Mouse (Mus musculus) central nervous system, embryonic 11.5 days (tissue): ENCODE data around the gene Tmem56. TPM values are rescaled to one million over a fixed set of nuclear protein-coding genes. Genes with fewer than 3 reads are reported as not detected.

Experiments used
- polyA plus RNA-seq: library from polyadenylated mRNA; depleted of rRNA; stranded (reverse); fragments of >200 nt; gene quantifications from 2 replicates; pipeline ENCODE4 v1.2.3, GENCODE M21; 2012; rRNA removed

The Tmem56 gene
- 1.8 and 2.0 TPM in 2 replicates for polyA plus RNA-seq

DNA sequence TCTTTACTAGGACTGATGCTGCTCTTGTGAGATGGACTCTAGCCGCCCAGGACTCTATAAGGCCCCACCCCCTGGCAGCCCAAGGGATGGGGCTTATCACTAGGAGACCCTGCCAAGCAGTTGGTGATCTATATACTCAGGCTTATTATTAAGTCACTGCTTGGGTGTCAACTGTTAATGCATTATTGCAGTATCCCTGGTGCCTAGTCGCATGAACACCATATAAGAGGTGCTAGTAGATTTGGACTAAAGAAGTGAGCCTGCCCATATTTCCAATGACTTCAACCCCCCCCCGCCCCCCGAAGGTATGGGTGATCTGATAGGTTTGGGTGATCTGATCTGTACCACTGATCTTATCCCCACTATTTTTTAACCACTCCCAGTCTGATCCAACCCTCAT, at the start of gene Tmem56:
Gene Tmem56, minus strand, starts transcription at position 101 of the 400 bp plus-strand sequence.

DNA sequence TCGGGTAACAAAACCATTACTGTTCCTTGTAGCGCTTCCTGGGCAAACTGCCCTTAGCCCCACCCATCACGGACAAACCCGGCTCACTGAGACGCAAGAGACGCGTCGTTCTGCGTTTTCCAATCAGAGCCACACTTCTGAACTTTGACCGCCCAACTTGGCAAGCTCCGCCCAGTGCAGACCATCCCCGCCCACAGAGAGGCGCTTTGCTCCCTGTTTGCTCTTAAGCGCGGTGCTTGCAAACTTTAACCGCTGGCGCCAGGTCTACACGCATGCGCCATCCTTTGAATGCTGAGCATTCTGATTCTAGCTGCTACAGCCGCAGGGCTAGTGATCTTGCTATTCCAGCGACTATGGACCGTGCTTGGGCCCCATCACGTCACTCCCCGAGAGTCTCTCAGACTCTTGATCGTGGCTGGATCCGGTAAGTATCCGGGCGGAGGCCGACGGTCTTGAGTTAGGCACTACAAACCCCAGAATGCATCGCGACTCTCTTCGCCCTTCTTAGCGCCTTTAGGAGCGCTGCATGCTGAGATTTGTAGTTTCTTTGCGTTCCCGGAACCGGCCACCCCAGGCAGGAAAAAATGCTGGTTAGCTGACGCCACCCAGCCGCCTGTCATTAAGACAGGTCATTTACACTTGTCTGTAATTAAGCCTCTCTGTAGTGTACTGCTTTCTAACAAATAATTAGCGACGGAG, 8.8 kb upstream of the Tmem56 start, which contains the start of gene Alg14:
Gene Alg14, plus strand, starts transcription at position 214 of the 699 bp plus-strand sequence.

DNA sequence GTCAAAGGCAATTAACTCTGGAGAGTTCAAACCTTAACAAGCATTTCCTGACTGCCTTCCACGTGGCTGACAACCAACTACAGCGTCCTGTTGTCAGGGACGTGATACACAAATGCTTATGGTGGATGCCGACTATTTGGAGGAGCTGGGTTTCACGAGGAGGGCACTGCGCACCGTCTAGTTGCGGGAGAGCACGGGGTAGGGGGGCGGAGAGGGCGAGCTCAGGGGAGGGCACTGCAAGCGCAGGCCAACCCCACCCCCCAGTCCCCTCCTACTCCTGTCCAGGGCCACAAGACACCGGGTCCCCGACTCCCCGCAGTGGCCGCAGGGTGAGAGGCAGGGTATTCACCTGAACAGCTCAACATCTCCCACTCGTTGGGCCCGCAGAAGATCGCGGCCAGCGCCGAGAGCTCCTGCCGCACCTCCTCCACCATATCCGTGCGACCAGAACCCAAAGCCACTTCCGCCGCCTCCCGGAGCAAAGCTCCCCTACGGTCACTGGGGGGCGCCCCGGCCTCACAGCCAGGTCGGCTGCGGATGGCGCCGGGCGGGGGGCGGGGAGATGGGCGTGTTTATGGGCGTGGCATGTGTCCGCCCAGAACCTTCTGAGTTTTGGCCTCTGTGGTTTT, 111.5 kb downstream of the Tmem56 start, which contains the start of gene Rwdd3:
Gene Rwdd3, minus strand, starts transcription at position 453 of the 629 bp plus-strand sequence.

Other genes with a start within 250 kb of the Tmem56 start
- 4.5 and 5.8 TPM in 2 replicates for gene Rwdd3, start 111.4 kb downstream of the Tmem56 start, polyA plus RNA-seq
- 19.2 and 22.2 TPM in 2 replicates for gene Alg14, start 8.7 kb upstream of the Tmem56 start, polyA plus RNA-seq
- 452 and 671 TPM in 2 replicates for gene Cnn3, start 143.4 kb upstream of the Tmem56 start, polyA plus RNA-seq
- gene Slc44a3, start 249.3 kb upstream of the Tmem56 start, polyA plus RNA-seq, result 0.12 and 0.27 TPM in 2 replicates